Mouse (Mus musculus) frontal cortex, postnatal 36 days (tissue): ENCODE data around the gene Baiap2.

Experiments used
- DNase-seq, 2 experiments: peaks; one replicate each; pipeline ENCODE4 v3.0.0; 2022; ENCODE audit warnings: low spot score in 2 of 2

Baiap2 gene

GRCm38 (mm10) chr11:120041191-120042123 is 98.9 kb downstream of the Baiap2 start:
- DNase-seq = peak in 1 of 2 experiments; percentile 60

- no peak for DNase-seq
Measured at GRCm38 (mm10) chr11:120042141-120042838, 99.7 kb downstream of the Baiap2 start.

- no peak for DNase-seq
Measured at GRCm38 (mm10) chr11:120045341-120045740, 102.8 kb downstream of the Baiap2 start.

- DNase-seq = no peak
Measured at GRCm38 (mm10) chr11:120045839-120046552, 103.4 kb downstream of the Baiap2 start.

GRCm38 (mm10) chr11:120046553-120047191 is 104.1 kb downstream of the Baiap2 start, which contains the start of gene Aatk:
TSS of gene Aatk (minus strand) at chr11:120047167.
- peak in 1 of 2 experiments; percentile 38 for DNase-seq

GRCm38 (mm10) chr11:120047531-120048251 is 105.1 kb downstream of the Baiap2 start:
- no peak for DNase-seq

- peak in 1 of 2 experiments; percentile 40 for DNase-seq
Measured at GRCm38 (mm10) chr11:120048252-120048556, 105.6 kb downstream of the Baiap2 start.

- no peak for DNase-seq
Measured at GRCm38 (mm10) chr11:120049067-120049466, 106.5 kb downstream of the Baiap2 start.

GRCm38 (mm10) chr11:120051124-120051811 is 108.7 kb downstream of the Baiap2 start:
- DNase-seq = no peak

- DNase-seq = no peak
Measured at GRCm38 (mm10) chr11:120052274-120052673, 109.7 kb downstream of the Baiap2 start.

GRCm38 (mm10) chr11:120053846-120054245 is 111.3 kb downstream of the Baiap2 start:
- no peak for DNase-seq

GRCm38 (mm10) chr11:120055953-120056732 is 113.6 kb downstream of the Baiap2 start:
- DNase-seq = no peak
